Mouse (Mus musculus): ENCODE measurements around the gene Tex21. TPM values are rescaled to one million over a fixed set of nuclear protein-coding genes. Genes with fewer than 3 reads are reported as not detected.
A peak's percentile ranks its signal among the peaks of the same experiment; 100 is the strongest.

The Tex21 gene
- polyA plus RNA-seq, 1 experiment from 2014 or later, result not detected

DNA sequence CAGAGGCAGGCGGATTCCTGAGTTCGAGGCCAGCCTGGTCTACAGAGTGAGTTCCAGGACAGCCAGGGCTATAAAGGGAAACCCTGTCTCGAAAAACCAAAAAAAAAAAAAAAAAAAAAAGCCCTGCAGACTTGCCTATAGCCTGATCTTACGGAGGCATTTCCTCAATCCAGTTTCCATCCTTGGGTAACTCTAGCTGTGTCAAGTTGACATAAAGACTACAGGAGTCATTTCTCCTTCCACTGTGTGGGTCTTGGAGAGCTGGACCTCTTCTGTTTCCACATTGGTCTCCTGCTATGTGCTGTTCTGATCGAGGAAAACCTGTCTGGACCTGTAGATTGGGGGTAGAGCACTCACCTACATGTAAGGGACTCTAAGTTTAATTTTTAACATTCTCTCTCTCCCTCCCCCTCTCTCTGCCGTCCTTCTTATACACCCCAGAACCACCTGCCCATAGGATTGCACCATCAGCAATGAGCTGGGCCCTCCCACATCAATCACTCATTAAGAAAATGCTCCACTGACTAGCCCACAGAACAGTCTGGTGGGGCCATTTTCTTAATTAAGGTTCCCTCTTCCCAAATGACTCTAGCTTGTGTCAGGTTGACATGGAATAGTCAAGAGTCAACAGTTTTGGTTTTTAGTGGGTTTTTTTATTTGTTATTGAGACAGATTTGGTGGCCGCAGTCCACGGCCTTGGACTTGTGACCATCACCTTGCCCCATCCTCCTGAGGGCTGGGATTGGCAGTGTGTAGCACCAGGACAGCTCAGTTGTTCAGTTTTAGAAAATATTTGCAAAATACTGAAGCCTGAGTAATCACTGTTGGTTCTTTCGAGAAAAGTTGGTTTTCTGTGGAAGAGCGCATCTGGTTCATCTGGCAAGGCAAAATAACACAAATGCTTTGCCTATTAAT lies 26.3 kb upstream of the Tex21 start:
- Histone ChIP-seq H3K9ac (replicated peaks) (no peak overlapping the region), H3K4me1 (no peaks in the 10 kb centered on the region), H3K27me3 (no peaks in the 10 kb centered on the region), H3K9me3 (no peaks in the 10 kb centered on the region), H3K4me2 (replicated peaks) (no peak overlapping the region), H3K36me3 (peaks cover 11% of the 10 kb centered on the region; the same call in 1 of the 2 replicates), H3K4me3 (no peak overlapping the region), H3K27ac (replicated peaks) (no peak overlapping the region)
- WGBS, result 89% methylated on average over 10 of the region's 10 CpGs
- no peak for ATAC-seq (ENCODE audit: low FRiP score, low read depth)

DNA sequence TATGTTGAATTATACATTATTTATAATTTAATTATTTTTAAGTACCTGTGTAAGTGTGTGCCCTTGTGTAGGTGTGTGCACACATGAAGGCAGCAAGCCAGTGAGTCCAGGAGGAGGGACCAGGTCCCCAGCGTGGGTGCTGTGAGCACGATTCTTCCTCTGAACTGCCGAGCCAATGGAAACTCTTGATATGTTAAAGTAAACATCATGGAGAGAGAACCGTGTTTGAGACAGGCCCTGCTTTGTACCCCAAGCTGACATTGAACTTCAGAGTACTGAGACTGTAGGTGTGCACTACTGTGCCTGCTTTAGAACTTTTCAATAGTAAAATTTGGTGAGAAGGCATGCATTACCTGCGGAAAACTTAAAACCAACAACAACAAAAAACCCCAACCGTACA lies 25.0 kb upstream of the Tex21 start:
- no peaks in the 10 kb centered on the region for H3K27me3 ChIP-seq

DNA sequence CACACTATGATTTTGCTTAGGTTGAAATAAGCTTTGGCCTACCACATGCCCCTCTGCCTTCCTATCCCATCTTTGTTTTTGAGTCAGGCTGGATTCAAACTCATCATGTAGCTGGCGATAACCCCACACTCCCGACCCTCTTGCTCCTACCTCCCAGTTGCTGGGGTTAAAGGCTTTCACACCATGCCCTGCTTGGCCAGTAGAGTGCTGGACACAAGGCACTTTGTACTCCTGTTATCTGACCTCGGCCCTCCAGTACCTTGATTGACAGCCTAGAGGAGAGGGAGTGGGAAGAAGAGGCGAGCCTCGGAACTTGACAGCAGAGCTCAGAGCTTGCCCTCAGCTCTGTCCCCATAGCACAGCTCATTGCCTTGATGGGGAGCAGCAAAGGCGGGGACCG lies 22.6 kb upstream of the Tex21 start:
- no peak overlapping the region for H3K9ac ChIP-seq (replicated peaks)
- H3K27ac ChIP-seq (replicated peaks), result no peak overlapping the region
- ATAC-seq (ENCODE audit: low FRiP score, low read depth), result no peak
- H3K36me3 ChIP-seq, result peaks cover 11% of the 10 kb centered on the region; the same call in 1 of the 2 replicates
- no peak overlapping the region for H3K4me2 ChIP-seq (replicated peaks)
- H3K27me3 ChIP-seq, result no peaks in the 10 kb centered on the region
- H3K4me3 ChIP-seq, result no peak overlapping the region
- H3K4me1 ChIP-seq, result no peaks in the 10 kb centered on the region
- no peaks in the 10 kb centered on the region for H3K9me3 ChIP-seq
- WGBS, result 78% methylated on average over 7 of the region's 7 CpGs

More for the DNA sequence above, 25.0 kb upstream of the Tex21 start:
- Histone ChIP-seq H3K4me1 (no peaks in the 10 kb centered on the region), H3K4me3 (no peak overlapping the region), H3K27ac (replicated peaks) (no peak overlapping the region), H3K9me3 (no peaks in the 10 kb centered on the region), H3K4me2 (replicated peaks) (no peak overlapping the region), H3K36me3 (peaks cover 11% of the 10 kb centered on the region; the same call in 1 of the 2 replicates), H3K9ac (replicated peaks) (no peak overlapping the region)
- ATAC-seq (ENCODE audit: low FRiP score, low read depth), result no peak
- 92% methylated on average over 6 of the region's 6 CpGs for WGBS

DNA sequence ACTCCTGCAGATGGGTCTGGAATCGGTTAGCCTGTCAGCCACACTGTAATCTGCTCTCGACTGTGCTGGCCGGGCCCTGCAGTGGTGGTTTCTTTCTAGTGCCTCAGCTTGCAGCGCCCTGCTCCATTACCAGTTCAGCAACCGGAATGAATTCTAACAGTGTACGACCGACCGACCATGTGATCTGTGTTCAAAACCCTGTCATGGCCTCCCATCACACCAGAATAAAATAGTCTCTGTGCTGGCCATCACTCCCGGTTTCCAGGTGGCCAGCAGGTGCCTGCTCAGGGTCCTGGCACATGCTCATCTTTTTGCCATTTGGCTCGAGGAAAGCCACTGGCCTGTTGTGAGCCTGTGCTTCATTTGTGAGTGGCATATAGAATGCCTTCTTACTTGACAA lies 22.1 kb upstream of the Tex21 start:
- H3K4me1 ChIP-seq, result no peaks in the 10 kb centered on the region
- peaks cover 11% of the 10 kb centered on the region; the same call in 1 of the 2 replicates for H3K36me3 ChIP-seq
- no peak overlapping the region for H3K27ac ChIP-seq (replicated peaks)
- H3K27me3 ChIP-seq, result no peaks in the 10 kb centered on the region
- H3K9me3 ChIP-seq, result no peaks in the 10 kb centered on the region
- no peak for ATAC-seq (ENCODE audit: low FRiP score, low read depth)
- WGBS, result 82% methylated on average over 10 of the region's 10 CpGs
- H3K9ac ChIP-seq (replicated peaks), result no peak overlapping the region
- H3K4me3 ChIP-seq, result no peak overlapping the region
- no peak overlapping the region for H3K4me2 ChIP-seq (replicated peaks)

DNA sequence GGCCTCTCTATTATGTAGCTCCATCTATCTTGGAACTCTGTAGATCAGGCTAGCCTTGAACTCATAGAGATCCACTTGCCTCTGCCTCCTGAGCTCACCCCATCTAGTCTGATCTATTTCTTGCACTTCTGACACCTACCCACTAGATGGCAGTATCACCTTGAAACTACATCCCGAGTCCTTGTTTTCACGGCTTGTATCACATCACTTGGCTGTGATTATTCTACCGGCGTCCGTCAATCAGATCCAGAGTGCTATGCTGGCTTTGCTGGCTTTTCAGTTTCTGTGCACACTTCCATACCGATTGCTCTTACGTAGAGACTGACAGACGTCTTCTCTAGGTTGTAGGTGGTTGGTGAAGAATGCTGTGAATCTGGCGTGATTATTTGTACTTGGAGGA lies 20.3 kb upstream of the Tex21 start:
- H3K27me3 ChIP-seq, result no peaks in the 10 kb centered on the region
- no peak overlapping the region for H3K4me2 ChIP-seq (replicated peaks)
- ATAC-seq (ENCODE audit: low FRiP score, low read depth), result 0 out of 2 replicates have a peak, but pooled peaks have one; percentile 44
- no peaks in the 10 kb centered on the region for H3K9me3 ChIP-seq
- 82% methylated on average over 9 of the region's 9 CpGs for WGBS
- no peaks in the 10 kb centered on the region for H3K4me1 ChIP-seq
- peaks cover 6% of the 10 kb centered on the region; the same call in 1 of the 2 replicates for H3K36me3 ChIP-seq
- H3K4me3 ChIP-seq, result no peak overlapping the region
- no peak overlapping the region for H3K9ac ChIP-seq (replicated peaks)
- no peak overlapping the region for H3K27ac ChIP-seq (replicated peaks)

DNA sequence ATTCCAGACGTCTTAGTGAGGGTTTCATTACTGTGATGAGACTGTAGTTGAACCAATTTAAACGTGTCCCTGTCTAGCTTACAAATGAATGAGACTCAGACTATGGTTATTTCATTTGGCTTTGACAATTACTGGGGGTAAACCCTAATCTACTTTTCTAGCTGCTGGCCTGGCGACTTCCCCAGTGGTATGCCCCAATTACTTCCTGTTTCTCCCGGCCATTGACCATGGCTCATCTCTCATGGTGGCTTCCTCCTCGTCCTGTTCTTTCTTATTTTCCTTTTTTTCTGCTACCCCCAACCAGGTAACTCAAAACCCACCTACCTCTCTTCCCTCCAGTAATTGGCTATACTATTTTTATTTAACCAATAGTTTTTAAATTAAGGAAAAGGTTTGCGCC lies 18.5 kb upstream of the Tex21 start:
- 84% methylated on average over 6 of the region's 6 CpGs for WGBS

DNA sequence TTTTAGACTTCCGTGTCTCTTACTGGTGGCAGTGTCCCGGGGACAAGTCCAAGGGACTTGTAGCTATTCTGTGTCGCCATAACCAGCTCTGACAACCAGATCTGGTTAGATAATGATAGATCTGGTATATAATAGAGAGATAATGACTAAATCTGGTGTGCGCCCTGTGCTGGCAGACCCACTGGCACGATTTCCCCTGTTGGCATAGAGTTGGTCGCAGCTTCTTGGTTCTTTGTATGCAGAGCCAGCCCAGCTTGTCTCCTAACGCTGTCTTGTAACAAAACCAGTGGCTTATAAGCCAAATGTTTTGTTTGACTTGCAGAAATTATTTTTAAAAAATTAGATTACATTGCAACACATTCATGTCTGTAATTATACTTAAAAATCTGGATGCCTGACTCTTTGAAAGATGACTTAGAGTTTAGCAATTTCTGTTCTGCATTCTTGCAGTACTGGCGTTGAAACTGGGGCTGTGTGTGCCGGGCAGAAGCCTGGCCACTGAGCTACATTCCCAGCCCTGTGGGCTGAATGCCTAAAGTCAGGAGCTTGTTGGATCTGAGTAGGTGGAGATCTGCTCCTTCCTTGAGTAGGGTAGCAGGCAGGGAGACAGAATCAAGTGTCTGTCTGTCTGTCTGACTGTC lies 17.9 kb upstream of the Tex21 start:
- 92% methylated on average over 9 of the region's 9 CpGs for WGBS

More for the DNA sequence above, 18.5 kb upstream of the Tex21 start:
- Histone ChIP-seq H3K36me3 (no peaks in the 10 kb centered on the region), H3K9ac (replicated peaks) (no peak overlapping the region), H3K4me2 (replicated peaks) (no peak overlapping the region), H3K4me3 (no peak overlapping the region), H3K27ac (replicated peaks) (no peak overlapping the region), H3K27me3 (no peaks in the 10 kb centered on the region), H3K4me1 (no peaks in the 10 kb centered on the region), H3K9me3 (no peaks in the 10 kb centered on the region)
- ATAC-seq (ENCODE audit: low FRiP score, low read depth), result no peak

DNA sequence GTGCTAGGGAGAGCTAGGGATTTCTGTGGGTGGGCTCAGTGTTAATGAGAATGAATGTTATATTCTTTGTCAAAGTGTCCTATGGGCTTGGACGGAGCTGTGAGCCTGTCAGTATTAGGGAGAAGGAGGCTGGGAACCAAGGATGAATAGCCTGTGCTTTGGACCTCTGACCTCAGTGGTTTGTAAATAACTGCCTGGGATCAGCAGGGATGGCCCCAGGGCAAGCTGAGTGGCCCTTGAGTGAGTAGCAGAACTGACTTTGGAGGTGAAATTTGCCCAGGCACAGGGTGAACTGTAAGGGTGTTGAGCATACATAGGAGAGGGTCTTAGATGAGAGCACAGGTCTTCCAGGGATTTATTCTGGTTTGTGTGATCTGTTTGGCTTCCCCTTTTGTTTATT lies 17.3 kb upstream of the Tex21 start:
- H3K27ac ChIP-seq (replicated peaks), result no peak overlapping the region
- no peak overlapping the region for H3K4me2 ChIP-seq (replicated peaks)
- no peaks in the 10 kb centered on the region for H3K9me3 ChIP-seq
- ATAC-seq (ENCODE audit: low FRiP score, low read depth), result no peak
- no peak overlapping the region for H3K4me3 ChIP-seq
- no peaks in the 10 kb centered on the region for H3K36me3 ChIP-seq
- no peak overlapping the region for H3K9ac ChIP-seq (replicated peaks)
- WGBS, result 64% methylated on average over 1 of the region's 1 CpGs
- H3K4me1 ChIP-seq, result no peaks in the 10 kb centered on the region
- H3K27me3 ChIP-seq, result no peaks in the 10 kb centered on the region

More for the DNA sequence above, 17.9 kb upstream of the Tex21 start:
- H3K36me3 ChIP-seq, result no peaks in the 10 kb centered on the region
- H3K4me2 ChIP-seq (replicated peaks), result no peak overlapping the region
- no peak overlapping the region for H3K9ac ChIP-seq (replicated peaks)
- H3K27ac ChIP-seq (replicated peaks), result no peak overlapping the region
- H3K4me1 ChIP-seq, result no peaks in the 10 kb centered on the region
- no peaks in the 10 kb centered on the region for H3K9me3 ChIP-seq
- no peak for ATAC-seq (ENCODE audit: low FRiP score, low read depth)
- no peak overlapping the region for H3K4me3 ChIP-seq
- no peaks in the 10 kb centered on the region for H3K27me3 ChIP-seq

DNA sequence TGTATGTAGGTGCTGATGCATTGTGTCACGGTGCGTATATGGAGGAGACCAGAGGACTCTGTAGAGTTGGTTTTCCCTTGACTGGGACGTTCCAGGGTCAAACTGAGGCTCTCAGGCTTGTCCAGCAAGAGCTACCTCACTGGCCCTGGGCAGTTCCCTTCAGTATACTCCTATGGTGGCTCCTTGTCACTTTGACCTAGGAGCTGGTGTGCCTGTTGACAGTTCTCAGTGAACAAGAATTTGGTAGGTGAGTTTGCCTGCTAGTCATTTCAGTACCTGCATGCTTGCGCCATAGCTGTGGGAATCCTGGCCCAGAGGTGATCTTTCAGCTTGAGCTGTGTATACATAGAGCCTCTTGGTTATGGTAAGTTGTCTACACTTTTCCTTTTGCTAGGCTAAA lies 16.4 kb upstream of the Tex21 start:
- Histone ChIP-seq H3K4me3 (no peak overlapping the region), H3K27me3 (no peaks in the 10 kb centered on the region), H3K36me3 (no peaks in the 10 kb centered on the region), H3K9ac (replicated peaks) (no peak overlapping the region), H3K4me1 (no peaks in the 10 kb centered on the region), H3K27ac (replicated peaks) (no peak overlapping the region), H3K9me3 (no peaks in the 10 kb centered on the region), H3K4me2 (replicated peaks) (no peak overlapping the region)
- ATAC-seq (ENCODE audit: low FRiP score, low read depth), result no peak
- WGBS, result 98% methylated on average over 4 of the region's 4 CpGs

DNA sequence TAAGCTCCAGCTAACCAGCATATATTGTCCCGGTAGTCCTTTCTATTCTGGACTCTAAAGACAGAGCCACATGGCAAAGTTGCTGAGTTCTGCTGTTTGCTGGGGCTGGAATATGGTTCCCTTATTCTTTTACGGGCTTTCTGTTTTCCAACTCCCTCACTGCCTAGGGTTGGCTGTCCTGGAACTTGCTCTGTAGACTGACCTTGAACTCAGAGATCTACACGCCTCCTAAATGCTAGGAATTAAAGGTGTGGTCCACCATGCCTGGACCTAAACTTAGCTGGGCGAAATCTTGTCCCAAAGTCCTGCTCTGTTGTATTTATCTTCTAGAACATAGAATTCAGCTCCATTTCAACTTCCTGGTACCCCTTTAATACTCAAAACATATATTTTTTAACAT lies 15.0 kb upstream of the Tex21 start:
- no peaks in the 10 kb centered on the region for H3K4me1 ChIP-seq
- ATAC-seq (ENCODE audit: low FRiP score, low read depth), result no peak
- no peaks in the 10 kb centered on the region for H3K27me3 ChIP-seq
- H3K9ac ChIP-seq (replicated peaks), result no peak overlapping the region
- H3K4me3 ChIP-seq, result no peak overlapping the region
- no peak overlapping the region for H3K4me2 ChIP-seq (replicated peaks)
- no peaks in the 10 kb centered on the region for H3K36me3 ChIP-seq
- H3K9me3 ChIP-seq, result no peaks in the 10 kb centered on the region
- 95% methylated on average over 4 of the region's 4 CpGs for WGBS
- H3K27ac ChIP-seq (replicated peaks), result no peak overlapping the region

DNA sequence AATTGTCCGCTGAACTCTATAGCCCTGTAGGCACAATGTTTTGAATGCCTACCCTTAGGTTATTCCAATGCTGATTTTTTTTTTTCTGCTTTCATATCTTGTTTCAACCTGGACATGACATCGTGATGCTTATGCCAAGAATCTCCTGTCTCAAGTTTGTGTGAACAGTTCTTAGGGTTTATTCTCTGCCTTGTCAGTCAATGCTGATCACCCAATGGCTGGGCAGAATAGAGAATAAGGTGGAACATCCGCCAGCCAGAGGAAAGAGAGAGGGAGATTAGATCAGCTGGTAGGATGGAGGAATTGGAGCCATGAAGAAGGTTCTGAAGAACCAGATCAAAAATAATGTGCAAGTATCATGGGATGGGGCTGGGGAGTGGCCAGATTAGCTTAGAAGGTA lies 14.1 kb upstream of the Tex21 start:
- 0 out of 2 replicates have a peak, but pooled peaks cover 7% of the 10 kb centered on the region for H3K27me3 ChIP-seq
- ATAC-seq (ENCODE audit: low FRiP score, low read depth), result no peak
- no peaks in the 10 kb centered on the region for H3K36me3 ChIP-seq
- WGBS, result 86% methylated on average over 3 of the region's 3 CpGs
- no peak overlapping the region for H3K4me3 ChIP-seq
- H3K9ac ChIP-seq (replicated peaks), result no peak overlapping the region
- H3K9me3 ChIP-seq, result no peaks in the 10 kb centered on the region
- H3K27ac ChIP-seq (replicated peaks), result no peak overlapping the region
- no peak overlapping the region for H3K4me2 ChIP-seq (replicated peaks)
- peaks cover 9% of the 10 kb centered on the region for H3K4me1 ChIP-seq

DNA sequence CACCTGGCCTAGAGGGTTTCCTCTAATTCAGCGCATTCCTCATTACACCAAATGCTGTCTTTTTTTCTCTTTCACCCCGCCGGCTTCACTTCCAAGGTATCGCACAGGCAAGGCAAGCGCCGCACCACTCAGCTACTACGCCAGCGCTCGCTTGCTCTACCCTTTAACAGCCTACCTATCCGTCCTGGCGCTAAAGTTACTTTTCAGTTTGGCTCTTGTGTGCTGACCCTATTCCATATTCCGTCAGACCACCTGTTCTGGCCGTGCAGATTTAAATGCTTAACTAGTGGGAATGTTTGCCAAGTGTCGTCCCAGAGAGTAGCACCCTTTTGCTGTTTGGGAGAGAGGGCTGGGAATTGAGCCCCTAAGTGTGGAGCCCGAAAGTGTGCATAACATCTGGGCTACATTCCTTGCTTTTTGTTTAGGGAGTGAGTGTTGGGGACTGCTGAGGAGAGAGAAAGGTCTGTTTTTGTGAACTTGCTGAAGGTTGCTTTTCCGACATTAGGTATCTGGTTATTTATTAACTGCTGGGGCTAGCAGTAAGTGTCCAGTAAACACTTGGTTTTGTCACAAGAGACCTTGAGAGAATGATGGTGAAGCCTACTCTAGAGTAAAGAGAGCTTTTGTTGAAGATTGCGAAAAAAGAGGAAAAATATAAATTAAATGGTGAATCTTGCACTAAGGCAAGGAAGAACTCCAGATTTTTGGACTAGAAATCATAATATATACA lies 9.7 kb upstream of the Tex21 start:
- H3K4me2 ChIP-seq (replicated peaks), result peak overlapping the region; percentile 92
- ATAC-seq (ENCODE audit: low FRiP score, low read depth), result no peak
- H3K9me3 ChIP-seq, result no peaks in the 10 kb centered on the region
- H3K27ac ChIP-seq (replicated peaks), result no peak overlapping the region
- WGBS, result 8% methylated on average over 17 of the region's 17 CpGs
- H3K4me1 ChIP-seq, result peaks cover 19% of the 10 kb centered on the region
- H3K36me3 ChIP-seq, result no peaks in the 10 kb centered on the region
- H3K9ac ChIP-seq (replicated peaks), result peak overlapping the region; percentile 66
- peaks cover 14% of the 10 kb centered on the region for H3K27me3 ChIP-seq
- peak overlapping the region; percentile 65 for H3K4me3 ChIP-seq
